Mouse (Mus musculus): ENCODE data around the gene Elfn1.

- no peak for TF ChIP-seq POLR2A (IDR thresholded peaks at IDR 0.05; ENCODE audit: extremely low read depth, insufficient read depth, low read length)
- TF ChIP-seq CTCF (IDR thresholded peaks at IDR 0.05; ENCODE audit: low read depth, low read length): no peak
These were observed 74.2 kb downstream of the Elfn1 start for GRCm38 (mm10) chr5:139981976-139982375.

Measured in liver, adult 2 months (tissue).